Mouse (Mus musculus): Measurements from ENCODE around the gene Gm17606. TPM values are rescaled to one million over a fixed set of nuclear protein-coding genes. Genes with fewer than 3 reads are reported as not detected.

Gene Gm17606
- total RNA-seq, 2 experiments from 2014 or later = not detected

DNA sequence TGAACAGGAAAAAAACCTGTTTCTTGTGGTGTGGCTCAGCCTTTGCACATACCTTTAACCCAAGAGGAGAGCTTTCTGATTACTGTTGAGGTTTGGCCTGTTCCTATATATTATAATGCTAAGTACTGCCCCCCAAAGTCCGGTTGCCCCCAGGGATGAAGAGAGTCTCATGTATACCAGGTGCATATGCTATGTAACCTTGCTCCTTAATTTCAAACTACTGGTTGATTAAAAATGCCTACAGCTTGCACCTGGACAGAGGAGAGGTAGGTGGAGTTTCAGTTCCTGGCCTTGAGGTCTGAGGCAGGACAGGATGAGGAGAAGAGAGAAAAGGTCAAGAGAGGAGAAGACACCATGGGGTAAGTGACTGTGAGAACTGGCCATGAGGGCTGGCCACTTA lies 19.6 kb upstream of the Gm17606 start, which contains the start of gene Psmb11:
Gene Psmb11 (plus strand): TSS at position 301 of the 400 bp plus-strand sequence.
- DNase-seq = no peak
- intact Hi-C loops (cut with DNase I) = no loop called here

DNA sequence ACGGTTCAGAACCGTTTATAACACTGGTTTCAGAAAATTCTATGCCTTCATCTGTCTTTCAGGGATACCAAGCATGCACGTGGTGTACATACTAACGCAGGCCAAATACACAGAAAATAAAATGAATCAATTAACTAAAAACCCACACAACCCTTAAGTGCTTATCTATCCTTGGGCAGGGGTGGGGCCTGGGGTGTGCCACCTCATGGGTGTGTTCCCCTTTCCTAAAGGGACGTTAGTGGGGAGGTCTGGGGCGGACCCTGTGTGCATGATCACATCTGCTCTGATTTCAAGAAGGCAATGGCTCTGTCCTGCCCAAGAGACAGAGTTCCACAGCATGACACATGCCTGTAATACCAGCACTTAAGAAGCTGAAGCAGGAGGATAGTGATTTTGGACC lies 17.4 kb upstream of the Gm17606 start:
- intact Hi-C loops (cut with DNase I) = no loop called here
- no peak for DNase-seq

GRCm38 (mm10) chr14:54624976-54625375 lies 15.8 kb upstream of the Gm17606 start:
- intact Hi-C loops (cut with DNase I) = no loop called here
- DNase-seq = no peak

DNA sequence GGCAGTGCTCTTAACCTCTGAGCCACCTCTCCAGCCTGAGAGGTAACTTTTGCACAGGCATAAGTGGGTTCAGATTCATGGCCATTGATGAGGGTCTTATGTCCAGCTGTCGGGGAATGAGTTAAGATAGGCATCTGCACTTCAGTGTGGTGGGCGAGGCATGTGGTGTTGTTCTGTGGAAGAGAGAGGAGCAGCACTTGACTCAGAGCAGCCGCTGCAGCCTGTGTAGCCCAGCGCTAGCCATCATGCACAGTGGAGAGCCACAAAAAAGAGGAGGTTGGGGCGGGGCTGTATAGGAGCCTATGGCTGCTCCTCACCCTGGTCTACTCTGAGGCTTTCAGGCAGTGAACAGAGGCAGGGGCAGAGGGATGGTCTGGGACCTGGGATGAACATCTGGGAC lies 12.6 kb upstream of the Gm17606 start:
- DNase-seq = no peak
- intact Hi-C loops (cut with DNase I) = no loop called here

DNA sequence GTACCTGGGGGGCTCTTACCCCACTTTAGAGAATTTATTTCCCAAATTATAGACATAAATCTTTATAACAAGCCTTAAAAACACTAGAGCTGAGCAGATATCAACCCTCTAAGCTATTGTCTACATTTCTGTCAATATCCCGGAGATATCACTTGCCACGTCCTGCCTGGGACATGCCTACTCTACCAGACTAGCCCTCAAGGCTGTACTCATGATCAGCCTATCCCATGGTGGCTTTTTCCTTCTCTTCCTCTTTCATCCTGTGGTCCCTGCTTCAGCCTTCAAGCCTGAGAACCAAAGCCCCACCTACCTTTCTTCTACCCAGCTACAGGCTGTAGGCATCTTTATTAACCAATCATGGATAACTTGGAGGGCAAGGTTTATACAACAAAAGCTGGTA lies 11.0 kb upstream of the Gm17606 start:
- intact Hi-C loops (cut with DNase I) = no loop called here
- no peak for DNase-seq

- intact Hi-C loops (cut with DNase I) = no loop called here
- DNase-seq = no peak
Observed at GRCm38 (mm10) chr14:54630583-54631239, 10.0 kb upstream of the Gm17606 start.

GRCm38 (mm10) chr14:54631240-54631599 lies 9.5 kb upstream of the Gm17606 start:
- DNase-seq = no peak
- intact Hi-C loops (cut with DNase I) = no loop called here

DNA sequence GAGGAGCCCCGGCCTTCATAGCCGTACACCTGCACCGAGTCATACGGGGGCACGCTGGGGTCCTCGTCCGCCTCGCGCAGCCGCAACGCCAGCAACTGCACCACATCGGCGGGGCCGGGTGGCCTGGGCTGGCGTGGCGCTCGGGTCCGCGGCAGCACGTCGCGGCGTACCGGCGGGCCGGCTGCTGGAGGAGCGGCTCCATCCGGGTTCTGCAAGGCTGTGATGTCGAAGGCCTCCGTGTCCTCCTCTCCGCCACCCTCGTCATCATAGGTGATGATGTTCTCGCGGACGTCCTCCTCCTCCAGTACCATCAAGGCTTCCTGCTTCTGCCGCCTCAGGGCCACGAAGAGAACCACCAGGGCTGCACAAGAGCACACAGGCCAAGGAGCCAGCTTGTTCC lies 8.5 kb upstream of the Gm17606 start:
- intact Hi-C loops (cut with DNase I) = no loop called here
- DNase-seq = no peak

- DNase-seq = no peak
- intact Hi-C loops (cut with DNase I) = no loop called here
Observed at GRCm38 (mm10) chr14:54634182-54634581, 6.6 kb upstream of the Gm17606 start.

DNA sequence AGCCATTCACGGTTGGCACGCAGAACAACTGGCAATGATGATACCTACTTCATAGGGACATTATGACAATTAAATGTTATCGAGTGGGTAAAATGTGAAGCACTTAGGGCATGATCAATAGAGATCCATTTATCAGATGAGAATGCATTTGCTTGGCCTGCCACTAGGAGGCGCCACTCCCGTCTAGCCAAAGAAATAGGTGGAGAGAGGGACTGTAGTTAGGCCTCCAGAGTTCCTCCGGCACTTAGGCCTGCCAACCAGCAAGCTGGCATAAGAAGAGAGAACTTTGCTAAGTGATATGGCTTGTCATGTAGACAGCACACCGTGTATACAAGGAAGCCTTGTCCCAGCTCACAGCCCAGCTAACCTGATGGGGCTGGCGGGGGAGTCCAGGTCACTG lies 3.8 kb upstream of the Gm17606 start:
- peak in 1 of 2 experiments; percentile 54 for DNase-seq
- intact Hi-C loops (cut with DNase I) = loop anchor here (5.0 kb wide), 1 partner anchor 575 kb away; no protein-coding TSS in a partner anchor

- intact Hi-C loops (cut with DNase I) = loop anchor here (5.0 kb wide), 1 partner anchor 576 kb away; no protein-coding TSS in a partner anchor
- no peak for DNase-seq
Observed at GRCm38 (mm10) chr14:54638210-54638609, 2.5 kb upstream of the Gm17606 start.

- intact Hi-C loops (cut with DNase I) = loop anchor here (2.0 to 5.0 kb wide), 3 partner anchors 27 to 413 kb away; no protein-coding TSS in a partner anchor
- no peak for DNase-seq
Observed at GRCm38 (mm10) chr14:54640121-54640520, 631 bp upstream of the Gm17606 start.

DNA sequence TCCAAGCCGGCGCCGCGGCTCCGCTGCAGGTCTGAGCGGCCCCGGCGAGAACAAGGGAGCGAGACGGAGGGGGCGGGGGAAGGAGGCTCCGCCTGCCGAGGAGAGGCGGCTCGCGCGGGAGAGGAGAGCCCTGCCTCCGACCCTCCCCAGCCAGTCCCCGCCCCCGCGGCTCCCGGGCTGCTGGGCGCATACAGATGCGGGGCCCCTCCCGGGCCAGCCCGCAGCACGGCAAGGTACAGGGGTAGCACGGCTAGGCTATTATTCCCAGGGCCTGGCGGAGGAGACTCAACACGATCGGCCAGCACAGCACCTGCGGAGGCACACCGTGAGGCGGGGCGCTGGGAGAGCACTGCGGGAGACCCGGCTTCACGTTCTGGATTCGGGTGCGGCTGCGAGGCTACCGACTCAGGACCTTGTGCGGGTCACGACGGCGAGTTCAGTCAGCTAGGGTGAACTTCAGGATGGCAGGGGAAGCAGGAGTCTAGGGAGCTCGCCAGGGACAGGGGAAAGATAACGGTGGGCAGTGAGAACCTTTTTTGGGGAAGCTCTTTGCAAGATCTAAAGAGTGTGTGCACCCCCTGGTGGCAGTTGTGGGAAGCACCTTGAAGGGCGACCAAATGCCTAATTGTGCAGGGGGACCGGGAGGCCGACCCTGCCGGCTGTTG lies 685 bp downstream of the Gm17606 start, which contains the start of gene Cdh24:
Gene Cdh24 (minus strand): TSS at position 60 of the 665 bp plus-strand sequence.
- peak; percentile 90 to 93 for DNase-seq
- intact Hi-C loops (cut with DNase I) = loop anchor here (1.0 to 5.0 kb wide), 4 partner anchors 29 to 414 kb away; no protein-coding TSS in a partner anchor

- no peak for DNase-seq
- intact Hi-C loops (cut with DNase I) = loop anchor here (5.0 kb wide), 1 partner anchor 415 kb away; no protein-coding TSS in a partner anchor
Observed at GRCm38 (mm10) chr14:54642224-54642944, 1.6 kb downstream of the Gm17606 start.

DNA sequence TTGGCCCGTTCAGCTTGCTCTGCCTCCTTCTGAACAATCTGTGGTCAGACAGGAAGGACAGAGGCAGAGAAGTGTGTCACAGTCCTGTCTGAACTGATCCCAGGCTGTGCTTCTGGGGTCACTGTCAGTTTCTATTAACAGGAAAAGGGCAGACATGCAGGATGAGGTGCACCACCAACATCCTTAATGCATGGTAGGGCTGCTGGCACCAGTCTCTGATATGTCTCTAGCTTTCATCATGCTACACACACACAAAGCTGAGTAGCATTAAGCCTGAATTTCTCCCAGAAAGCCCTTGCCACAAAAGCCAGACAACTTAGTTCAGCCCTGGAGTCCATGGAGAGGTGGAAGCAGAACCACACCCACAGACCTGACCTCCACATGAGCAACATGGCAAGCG lies 2.3 kb downstream of the Gm17606 start:
- intact Hi-C loops (cut with DNase I) = loop anchor here (5.0 kb wide), 1 partner anchor 416 kb away; no protein-coding TSS in a partner anchor
- DNase-seq = no peak

DNA sequence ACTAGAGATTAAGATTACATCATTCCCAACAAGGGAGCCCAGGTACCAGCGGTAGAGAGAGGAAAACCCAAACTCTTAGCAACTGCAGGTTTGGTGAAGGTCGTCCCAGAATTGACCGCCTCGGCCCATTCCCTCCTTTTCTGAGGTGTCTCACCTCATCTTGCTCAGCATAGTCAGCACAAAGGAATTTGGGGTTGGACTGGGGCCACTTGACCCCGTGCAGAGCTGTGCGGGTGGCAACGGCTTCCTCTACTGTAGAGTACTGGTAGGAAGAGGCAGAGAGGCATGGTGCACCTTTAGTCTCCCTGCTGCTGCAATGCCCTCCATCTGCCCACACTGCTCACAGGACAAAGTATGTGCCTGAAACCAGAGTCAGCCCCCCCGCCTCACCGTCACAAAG lies 3.5 kb downstream of the Gm17606 start:
- no peak for DNase-seq
- intact Hi-C loops (cut with DNase I) = loop anchor here (5.0 kb wide), 1 partner anchor 417 kb away; no protein-coding TSS in a partner anchor

GRCm38 (mm10) chr14:54646455-54646854 lies 5.7 kb downstream of the Gm17606 start:
- no peak for DNase-seq
- intact Hi-C loops (cut with DNase I) = no loop called here

DNA sequence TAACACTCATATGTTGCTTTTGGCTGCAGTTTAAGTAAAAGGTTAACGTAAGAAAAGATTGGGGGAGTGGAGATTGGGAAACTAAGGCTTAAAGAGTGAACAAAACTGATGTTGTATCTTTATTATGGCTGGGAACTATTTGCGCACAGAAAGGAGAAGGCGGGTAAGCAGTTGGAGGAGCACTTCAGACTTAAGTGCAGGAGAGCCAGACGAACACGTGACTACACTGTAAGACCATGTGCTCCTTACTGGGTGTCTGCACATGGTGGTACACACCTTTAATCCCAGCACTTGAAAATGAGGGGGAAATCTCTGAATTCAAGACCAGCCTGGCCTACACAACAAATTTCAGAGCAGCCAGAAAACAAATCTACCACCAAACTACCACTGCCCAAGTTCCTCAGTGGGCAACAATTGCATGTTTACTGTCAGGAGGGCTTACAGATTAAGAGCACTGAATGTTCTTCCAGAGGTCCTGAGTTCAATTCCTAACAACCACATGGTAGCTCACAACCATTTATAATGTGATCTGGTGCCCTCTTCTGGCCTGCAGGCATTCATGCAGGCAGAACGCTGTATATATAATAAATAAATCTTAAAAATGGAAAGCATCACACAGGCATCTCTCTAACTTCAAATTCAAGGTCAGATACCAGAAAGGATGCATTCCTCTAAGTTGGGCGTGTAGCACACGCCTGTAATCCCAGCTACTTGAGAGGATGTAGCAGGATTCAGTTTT lies 6.3 kb downstream of the Gm17606 start:
- intact Hi-C loops (cut with DNase I) = no loop called here

GRCm38 (mm10) chr14:54647900-54648299 lies 7.1 kb downstream of the Gm17606 start:
- DNase-seq = no peak
- intact Hi-C loops (cut with DNase I) = no loop called here

More for the DNA sequence above, 6.3 kb downstream of the Gm17606 start:
- no peak for DNase-seq
